Mouse (Mus musculus) embryo, embryonic 9.5 days (tissue): Measurements from ENCODE around the gene Fzr1.

Experiments used
- DNase-seq: peaks from one replicate; pipeline ENCODE4 v3.0.0-alpha.2; 2017; ENCODE audit errors: extremely low spot score

The Fzr1 gene

GRCm38 (mm10) chr10:81402227-81402765, 24.0 kb upstream of the Fzr1 start:
- no peak for DNase-seq

- DNase-seq: peak; percentile 58
Measured at GRCm38 (mm10) chr10:81401521-81402226, 23.4 kb upstream of the Fzr1 start.

GRCm38 (mm10) chr10:81401205-81401520, 22.8 kb upstream of the Fzr1 start:
- no peak for DNase-seq

- no peak for DNase-seq
Measured at GRCm38 (mm10) chr10:81400371-81401204, 22.3 kb upstream of the Fzr1 start.

- no peak for DNase-seq
Measured at GRCm38 (mm10) chr10:81399798-81400308, 21.5 kb upstream of the Fzr1 start.

GRCm38 (mm10) chr10:81399296-81399695, 21.0 kb upstream of the Fzr1 start:
- no peak for DNase-seq

- no peak for DNase-seq
Measured at GRCm38 (mm10) chr10:81396749-81397148, 18.4 kb upstream of the Fzr1 start.

GRCm38 (mm10) chr10:81395865-81396264, 17.5 kb upstream of the Fzr1 start:
- DNase-seq: no peak

- peak; percentile 74 for DNase-seq
Measured at GRCm38 (mm10) chr10:81395127-81395526, 16.8 kb upstream of the Fzr1 start.

- DNase-seq: no peak
Measured at GRCm38 (mm10) chr10:81393456-81394063, 15.2 kb upstream of the Fzr1 start.

- no peak for DNase-seq
Measured at GRCm38 (mm10) chr10:81392781-81393185, 14.5 kb upstream of the Fzr1 start, which contains the start of gene Smim24. Gene Smim24 (plus strand): TSS chr10:81393051.

GRCm38 (mm10) chr10:81392270-81392669, 14.0 kb upstream of the Fzr1 start:
- no peak for DNase-seq

- DNase-seq: no peak
Measured at GRCm38 (mm10) chr10:81390678-81390965, 12.3 kb upstream of the Fzr1 start.

- DNase-seq: peak; percentile 75
Measured at GRCm38 (mm10) chr10:81389801-81390677, 11.7 kb upstream of the Fzr1 start.

- DNase-seq: no peak
Measured at GRCm38 (mm10) chr10:81389373-81389772, 11.1 kb upstream of the Fzr1 start.

GRCm38 (mm10) chr10:81388505-81389055, 10.3 kb upstream of the Fzr1 start, which contains the start of gene Gm48552:
Gene Gm48552 (plus strand): TSS chr10:81389005.
- no peak for DNase-seq

GRCm38 (mm10) chr10:81387716-81388115, 9.4 kb upstream of the Fzr1 start:
- DNase-seq: no peak

GRCm38 (mm10) chr10:81385603-81386306, 7.4 kb upstream of the Fzr1 start:
- no peak for DNase-seq

- DNase-seq: no peak
Measured at GRCm38 (mm10) chr10:81384605-81384982, 6.3 kb upstream of the Fzr1 start.

- peak; percentile 99 for DNase-seq
Measured at GRCm38 (mm10) chr10:81383802-81384604, 5.7 kb upstream of the Fzr1 start, which contains the start of the genes Dohh and Gm48551. Gene Dohh (plus strand): TSS chr10:81384428. Gene Gm48551 (plus strand): TSS chr10:81384466.
